Mouse (Mus musculus) layer of hippocampus, adult 9-11 months (tissue): ENCODE measurements around the gene Lmo4.
A peak's percentile ranks its signal among the peaks of the same experiment; 100 is the strongest.

Source experiments
- DNase-seq: peaks from one replicate; pipeline ENCODE4 v3.0.0; 2022

Lmo4 gene

DNA sequence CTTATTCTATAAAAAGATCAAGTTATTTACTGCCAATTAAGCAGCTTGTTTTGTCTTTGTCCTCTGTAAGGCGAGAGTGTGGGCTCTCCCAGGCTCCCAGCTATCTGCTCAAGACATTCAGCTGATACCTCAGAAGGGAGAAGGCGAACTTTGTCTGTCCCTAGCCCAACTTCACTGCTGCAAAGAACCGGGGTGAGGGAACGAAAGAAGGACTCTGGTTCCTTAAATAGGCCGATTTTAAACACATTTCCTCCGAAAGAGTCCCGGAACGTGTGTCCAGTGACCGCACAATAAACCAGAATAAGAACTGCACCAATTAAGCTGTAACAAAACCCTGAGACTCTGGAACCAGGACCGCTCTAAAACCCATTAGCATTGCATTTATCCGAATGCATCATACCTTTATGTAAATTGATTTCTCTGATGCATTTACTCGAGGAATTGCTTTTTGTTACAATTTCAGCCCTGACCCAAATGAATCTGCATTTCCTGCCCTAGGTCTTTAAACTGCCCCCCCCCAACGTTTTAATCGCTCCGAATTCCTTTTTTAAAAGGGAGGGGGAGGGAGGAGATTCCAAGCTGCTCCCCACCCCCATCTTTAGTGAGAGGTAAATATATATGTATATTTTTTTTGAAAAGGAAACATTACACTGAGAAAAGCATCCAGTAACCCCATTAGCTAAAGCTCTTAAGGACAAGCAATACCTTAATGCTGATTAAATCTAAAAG, 1.6 kb downstream of the Lmo4 start:
- DNase-seq, result no peak

DNA sequence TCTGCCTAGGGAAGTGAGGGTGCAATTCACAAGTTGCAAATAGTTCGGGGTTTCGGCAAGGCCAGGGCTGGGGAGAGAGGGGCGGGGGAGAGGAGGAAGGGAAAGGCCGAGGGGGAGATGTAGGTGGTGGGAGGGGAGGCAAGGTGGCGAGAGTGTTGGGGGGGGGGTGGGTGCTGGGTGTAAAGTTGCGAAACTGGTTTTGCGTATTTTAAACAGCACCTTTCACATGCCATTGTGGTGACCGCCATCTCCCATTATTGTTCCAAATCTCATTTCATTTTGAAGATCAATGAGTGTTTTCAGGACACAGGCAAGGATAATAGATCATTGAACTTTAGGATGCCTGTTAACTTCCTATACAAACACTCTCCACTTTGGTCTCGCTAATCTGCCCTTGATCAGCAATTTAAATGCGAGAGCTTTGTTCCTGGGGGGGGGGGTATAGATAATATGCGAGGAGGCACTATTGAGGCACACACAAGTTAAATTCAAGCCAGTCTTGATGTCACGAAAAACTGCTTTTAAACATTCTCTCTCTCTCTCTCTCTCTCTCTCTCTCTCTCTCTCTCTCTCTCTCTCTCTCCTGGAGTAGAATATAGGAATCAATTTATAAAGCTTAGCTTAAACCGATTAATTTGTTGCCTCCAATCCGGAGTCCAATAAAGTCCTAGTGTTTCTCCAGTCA, 2.3 kb downstream of the Lmo4 start:
- DNase-seq, result no peak

DNA sequence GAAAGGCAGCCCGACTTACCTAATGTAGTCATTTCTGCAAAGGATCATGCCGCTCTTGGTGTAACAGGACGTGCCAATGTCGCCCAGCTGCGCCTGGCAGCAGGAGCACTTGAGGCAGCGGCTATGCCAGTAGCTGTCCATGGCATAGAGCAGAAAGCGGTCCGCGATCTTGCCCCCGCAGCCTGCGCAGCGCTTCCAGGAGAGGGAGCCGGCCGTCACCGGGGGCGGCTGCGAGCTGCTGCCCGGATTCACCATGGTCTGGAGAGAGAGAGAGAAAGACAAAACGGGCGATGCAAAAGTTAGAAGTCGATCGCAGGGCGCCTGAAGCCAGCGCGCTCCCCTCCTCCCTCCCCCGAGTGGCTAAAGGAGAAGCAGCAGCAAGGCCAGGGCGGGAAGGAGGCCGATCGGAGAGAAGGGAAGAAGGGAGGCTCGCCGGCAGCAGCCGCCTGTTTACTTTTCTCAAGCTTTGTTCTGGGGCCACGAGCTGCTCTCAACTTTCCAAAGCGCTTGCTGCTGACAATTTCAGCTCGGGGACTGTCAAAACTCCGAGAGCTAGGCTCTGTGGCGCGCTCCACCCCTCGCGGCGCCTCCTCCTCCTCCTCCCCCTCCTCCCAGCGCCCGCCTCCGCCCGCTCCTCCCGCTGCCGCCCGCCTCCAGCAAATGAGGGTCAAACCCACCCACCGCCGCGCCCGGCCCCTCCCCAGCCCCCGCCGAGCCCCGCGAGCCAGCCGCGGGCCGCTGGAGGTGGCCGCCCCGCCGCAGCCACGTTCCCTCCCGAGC, 3.0 kb downstream of the Lmo4 start:
- peak; percentile 65 for DNase-seq

DNA sequence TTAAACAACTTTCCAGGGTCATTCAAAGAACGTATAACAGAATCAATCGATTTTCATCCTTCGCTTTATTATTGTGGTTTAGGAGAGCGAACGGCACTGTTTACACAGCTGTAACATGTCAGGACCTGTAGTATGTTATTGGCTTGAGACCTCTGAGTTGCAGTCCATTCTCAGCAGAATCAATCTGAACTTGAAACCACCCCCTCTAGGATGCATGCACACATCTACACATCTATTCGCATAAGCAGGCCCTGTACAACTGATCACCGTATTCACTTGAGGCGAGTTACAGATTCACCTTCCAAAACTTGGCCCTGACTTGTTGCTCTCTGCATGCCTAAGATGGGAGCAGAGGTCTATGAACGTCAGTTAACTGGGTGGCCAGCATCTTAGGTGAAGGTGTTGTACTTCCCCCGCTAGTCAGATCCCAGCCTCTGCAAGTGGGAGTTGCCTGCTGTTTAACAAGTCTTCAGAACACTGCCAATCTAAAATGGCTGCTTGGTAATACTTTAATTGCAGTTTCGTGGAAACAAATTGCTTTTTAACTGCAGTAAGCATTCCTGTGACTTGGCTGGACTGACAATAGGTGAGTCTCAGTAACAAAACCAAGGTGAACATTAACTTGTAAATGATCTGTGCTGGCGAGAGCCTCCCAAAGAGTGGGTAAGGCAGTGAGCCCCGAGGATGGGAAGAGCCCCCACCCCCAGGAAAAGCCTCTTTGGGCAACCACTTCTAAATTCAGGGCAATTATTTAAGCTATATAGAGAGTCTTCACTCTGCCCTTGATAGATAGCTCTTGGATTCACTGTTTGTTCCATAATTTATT, 19.5 kb downstream of the Lmo4 start:
- no peak for DNase-seq

DNA sequence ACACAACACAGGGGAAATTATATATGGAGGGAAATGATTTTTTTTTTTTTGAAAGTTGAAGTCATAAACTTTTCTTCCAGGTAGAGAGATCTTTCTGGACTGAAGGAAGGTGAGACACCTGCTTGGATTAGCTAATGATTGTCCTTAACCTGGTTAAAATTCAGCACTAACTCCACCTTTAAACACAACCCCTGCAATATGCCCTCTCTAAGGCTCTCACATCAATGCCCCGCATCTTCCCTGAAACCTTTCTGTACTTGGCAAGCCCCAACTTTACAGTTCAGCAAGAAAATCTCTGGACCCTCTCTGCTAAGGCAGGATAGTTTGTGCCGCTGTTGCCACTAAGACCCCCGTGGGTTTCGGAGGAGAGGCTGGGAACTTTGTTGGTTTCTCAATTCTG, 20.1 kb downstream of the Lmo4 start:
- no peak for DNase-seq

DNA sequence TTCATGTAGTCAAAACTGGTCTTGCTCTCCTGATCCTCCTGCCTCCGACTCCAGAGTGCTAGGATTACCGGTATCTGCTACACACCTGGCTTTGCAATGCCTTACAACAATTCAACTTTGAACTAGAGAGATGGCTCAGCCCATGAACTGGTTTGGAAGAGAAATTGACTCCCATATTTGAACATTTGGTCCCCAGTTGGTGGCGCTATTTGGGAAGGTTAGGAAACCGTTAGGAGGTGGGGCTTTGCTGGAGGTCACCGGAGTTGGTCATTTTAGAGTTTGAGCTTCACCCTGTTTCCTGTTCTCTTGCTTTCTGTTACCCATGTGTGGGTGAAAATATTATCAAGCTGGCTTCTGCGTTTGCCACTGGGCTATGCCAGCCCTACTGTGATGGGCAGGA, 22.8 kb downstream of the Lmo4 start:
- no peak for DNase-seq

DNA sequence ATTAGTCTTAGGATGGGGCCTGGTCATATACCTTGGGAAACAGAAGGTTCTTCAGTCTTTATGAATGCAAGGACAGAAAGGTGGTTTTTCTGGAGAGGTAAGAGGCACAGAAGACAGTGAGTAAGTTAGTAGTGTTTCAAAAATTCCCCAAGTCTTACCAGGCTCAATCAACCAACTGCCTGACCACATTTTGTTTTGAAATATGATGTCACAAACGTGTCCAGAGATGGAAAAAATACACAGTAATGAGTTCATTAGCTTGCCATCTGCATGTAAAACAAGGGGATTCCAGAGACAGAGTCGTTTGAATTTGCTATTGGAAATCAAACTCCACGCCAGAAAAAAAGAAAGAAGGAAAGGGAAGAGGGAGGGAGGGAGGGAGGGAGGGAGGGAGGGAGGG, 26.1 kb downstream of the Lmo4 start:
- DNase-seq, result no peak

DNA sequence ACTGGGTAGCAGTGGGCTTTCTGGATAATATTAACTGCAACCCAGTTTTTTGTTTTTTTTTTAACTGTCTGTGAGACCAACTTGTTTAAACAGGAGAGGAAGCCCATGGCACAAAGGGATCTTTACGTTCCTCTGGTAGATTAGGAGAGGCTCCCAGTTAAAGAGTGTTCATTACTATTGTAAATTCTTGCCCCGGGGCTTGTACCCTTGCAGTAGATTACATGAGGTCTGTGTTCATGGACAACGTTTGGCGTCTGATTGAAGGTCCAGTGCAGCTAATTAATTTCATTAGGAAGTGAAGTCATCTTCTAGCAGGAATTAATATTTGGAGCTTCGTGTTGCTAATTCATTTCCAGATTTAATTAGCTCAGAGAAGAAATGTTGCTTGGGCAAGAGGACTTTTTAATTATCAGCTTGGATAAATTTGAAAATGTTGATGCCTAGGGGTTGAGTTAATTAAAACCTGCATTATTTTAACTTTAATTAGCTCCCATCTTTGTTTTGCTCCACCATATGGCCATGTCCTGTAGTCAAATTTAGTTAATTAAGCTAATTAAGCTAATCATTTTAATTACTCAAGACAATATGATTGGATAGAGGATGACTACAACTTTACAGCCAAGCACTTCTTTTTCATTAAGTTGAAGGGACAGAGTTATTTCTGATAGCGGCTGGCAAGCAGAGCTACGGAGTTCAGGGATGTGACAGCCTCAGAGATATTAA, 31.0 kb downstream of the Lmo4 start:
- DNase-seq, result no peak

DNA sequence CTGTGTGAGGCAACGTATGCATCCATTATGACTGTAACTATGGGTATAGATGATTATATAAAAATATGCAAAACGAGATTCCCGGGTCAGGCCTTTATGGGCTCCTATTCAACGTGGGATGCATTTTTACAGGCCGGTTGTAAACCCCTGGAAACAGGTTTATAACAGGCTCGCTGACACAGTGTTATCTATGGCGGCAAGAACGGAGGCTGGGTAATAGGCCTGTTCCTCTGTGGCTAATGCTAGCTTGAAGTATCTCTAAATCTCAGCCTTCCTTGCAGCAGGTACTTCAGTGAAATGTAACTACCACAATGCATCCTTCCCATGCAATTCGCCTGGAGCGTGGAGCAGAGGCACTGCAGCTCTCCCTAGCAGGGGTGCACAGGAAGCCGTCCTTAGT, 31.9 kb downstream of the Lmo4 start:
- DNase-seq, result no peak

DNA sequence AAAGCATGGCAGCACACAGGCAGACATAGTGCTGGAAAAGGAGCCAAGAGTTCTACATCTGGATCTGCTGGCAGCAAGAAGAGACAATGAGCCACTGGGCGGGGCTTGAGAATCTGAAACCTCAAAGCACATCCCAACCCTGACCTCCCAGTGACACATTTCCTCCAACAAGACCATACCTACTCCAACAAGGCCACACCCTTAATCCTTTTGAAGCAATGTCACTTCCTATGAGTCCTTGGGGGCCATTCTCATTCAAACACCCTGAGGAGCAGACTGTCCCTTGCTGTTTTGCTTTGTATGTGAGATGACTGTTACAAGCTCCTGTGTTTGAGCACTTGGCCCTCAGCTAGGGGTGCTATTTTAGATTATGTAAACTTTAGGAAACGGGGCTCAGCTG, 33.3 kb downstream of the Lmo4 start:
- no peak for DNase-seq

DNA sequence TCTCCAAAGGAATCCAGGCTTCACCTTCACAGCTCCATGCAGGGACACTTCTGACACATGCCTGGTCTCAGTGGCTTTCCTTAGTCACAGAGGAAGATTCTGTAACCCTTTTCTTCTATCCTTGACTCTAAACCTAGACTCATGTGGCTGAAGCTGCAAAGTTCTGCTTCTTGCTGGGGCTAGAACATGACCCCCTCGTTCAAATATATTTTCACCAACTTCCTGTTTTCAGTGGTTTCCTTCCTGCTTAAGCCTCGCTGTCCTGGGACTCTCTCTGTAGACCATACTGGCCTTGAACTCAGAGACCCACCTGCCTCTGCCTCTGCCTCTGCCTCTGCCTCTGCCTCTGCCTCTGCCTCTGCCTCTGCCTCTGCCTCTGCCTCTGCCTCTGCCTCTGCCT, 34.5 kb downstream of the Lmo4 start:
- DNase-seq, result no peak

DNA sequence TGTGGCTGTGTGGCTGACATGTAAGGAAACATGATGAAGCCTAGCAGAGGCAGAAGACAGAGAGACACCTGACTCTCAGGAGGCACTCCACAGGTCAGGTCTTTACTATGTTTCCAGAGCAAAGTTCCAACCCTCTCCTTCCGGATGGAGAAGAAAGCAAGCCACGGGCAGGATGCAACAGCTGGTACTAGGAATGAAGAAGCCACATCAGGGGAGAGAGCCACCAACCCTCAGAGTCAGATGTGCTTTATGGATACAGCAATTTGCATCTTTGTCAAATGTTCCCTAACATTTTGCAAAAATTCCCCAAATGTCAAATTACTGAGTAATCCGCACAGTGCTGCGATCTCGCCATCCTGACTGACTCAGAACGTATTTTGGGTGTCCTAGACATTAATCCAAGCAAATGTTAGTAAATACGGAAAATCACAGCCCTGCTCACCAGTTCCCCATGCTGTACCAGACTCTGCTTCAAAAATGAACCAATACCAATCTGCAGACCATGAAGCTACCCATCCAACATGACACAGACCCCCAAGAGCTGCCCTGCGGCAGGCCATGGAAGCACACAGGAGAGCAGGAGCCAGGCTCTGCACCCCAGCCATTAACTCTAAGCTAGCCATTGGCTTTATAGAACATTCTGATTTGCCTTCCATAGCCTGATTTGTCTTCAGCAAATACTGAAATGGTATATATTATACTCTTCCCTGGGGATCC, 38.4 kb downstream of the Lmo4 start:
- peak; percentile 32 for DNase-seq

DNA sequence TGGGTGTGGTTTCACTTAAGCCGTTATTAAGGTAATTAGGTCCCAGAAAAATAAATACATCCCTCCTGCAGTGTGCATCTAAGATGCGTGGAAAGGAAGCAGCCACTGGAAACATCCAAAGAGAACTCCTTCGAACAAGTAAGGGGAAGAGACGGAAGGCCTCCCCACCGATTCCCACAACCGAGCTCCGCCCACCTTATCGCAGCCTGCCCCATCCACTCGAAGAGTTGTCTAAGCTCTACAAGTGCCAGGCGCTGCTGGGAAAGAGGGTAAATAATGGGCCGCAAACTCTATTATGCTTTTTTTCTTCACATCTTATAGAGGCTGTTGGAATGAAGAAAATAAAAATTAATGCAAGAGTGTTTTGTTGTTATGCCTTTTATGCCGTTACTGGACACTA, 39.6 kb downstream of the Lmo4 start:
- DNase-seq, result no peak

DNA sequence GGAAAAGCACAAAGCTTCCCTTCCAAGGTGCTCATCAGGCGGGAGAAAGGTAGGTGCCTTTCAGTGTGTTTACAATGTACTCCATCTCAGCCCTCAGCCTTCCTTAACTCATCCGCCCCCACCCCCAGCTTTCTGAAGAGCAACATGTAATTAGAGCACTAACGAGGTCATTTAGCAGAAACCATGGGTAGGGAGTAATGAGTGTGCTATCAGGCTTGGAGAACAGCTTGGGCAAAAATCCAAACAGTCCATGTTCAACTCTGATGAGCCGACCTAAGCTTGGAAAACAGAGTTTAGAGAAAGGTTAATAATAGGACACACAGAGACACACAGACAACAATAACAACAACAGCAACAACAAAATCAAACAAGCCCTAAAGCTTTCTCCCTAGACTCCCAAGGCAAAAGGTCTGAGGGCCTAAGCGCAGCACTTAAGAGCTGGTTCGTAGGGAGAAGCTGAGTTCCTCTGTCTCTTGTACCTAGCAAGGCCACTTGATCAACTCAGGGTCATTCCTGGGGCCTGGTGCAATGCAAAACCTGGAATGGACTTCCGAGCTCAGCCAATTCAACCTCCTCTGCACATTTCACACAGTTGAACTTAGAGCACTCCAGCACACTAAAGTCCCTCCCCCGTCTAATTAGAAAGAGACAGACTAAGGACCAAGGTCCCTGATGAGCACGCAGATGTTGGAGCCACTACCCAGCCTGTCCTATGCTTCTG, 40.2 kb downstream of the Lmo4 start:
- no peak for DNase-seq

DNA sequence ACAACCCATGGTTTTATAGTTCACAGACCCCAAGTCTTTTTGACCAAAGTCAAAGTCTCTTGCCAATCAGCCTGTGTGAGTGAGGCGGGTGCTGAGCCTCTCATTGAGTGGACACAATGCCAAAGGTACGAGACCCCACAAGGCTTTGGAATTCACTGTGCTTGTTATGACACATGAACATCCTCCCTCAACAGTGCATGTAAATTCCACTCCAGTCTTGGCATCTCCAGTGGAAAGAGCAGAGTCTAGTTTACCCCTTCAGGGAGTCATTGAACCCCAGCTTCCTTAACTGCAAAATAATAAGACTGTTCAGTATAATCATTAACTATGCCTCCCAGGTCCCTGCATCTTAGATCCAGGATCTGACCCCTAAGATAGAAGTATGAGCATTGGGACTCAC, 41.3 kb downstream of the Lmo4 start:
- no peak for DNase-seq

DNA sequence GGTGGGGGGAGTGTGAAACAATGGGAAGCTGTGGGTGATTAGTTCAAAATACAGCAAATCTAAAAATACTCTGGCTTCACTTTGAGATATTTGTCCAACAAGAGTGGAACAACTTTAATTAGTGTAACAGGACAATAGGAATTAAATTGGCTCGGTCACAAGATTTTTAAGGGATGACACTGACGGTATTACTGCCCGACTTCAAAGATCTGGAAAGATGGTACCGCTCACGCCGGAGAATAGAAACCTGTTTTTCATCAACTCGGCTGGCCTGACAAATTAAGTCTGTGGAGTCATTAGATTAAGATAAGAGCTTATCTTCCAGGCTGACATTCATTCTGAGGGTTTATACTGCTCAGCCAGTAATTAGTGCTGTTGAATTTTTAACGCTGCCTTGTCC, 42.9 kb downstream of the Lmo4 start:
- no peak for DNase-seq

DNA sequence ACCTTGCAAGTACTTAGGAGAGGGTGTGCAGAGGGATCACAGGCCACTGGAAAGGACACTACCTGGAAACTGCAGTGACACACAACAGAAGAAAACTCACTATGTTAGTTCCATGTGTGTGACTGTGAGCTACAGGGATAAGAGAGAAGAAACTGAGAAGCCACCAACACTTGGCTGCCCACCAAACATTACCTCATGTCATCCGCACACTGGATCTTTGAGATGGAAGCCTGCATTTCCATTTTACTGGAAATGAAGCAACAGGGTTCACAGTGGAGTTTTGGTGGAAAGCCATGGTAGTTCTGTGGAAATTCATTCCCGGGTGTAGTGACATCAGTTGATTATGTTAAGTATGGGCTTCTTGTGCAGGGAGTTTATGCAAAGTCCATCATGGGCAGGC, 43.8 kb downstream of the Lmo4 start:
- DNase-seq, result no peak

DNA sequence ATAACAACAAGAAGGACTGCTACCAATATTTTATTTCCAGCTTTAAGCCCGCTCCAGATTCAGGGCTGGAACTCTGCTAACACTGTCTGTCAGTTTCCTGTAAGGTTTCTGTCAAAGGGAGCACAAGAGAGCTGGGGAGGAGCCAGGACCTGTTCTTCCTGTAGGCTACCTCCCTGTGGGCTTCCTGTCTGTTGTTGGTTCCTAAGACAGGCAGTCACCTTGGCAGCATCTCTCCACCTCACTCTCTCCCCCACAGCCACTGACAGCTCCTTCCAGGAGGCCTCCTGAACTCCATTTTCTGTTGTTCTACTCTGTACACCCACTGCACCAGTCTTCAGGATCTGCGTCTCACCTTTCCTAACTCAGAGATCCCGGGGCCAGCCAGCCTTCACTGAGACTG, 49.3 kb downstream of the Lmo4 start:
- no peak for DNase-seq

DNA sequence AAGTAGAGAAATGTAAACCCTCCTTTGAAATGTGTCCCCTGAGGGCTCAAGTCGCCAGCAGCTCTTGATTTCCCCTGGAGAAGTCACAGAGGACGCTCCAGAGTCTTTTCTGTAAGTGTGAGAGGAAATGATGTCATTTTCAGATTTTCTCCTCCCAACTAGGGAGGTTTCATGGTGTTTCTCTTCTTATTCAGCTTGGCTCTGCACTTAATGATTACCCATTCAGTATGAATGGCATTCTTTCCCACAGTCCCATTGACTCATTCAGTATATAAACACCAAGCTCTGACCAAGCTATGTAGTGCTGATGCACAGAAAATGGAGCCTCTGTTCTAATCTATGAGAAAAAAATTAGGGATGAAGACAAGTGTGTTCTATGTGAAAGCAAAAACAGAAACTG, 51.6 kb downstream of the Lmo4 start:
- DNase-seq, result no peak

DNA sequence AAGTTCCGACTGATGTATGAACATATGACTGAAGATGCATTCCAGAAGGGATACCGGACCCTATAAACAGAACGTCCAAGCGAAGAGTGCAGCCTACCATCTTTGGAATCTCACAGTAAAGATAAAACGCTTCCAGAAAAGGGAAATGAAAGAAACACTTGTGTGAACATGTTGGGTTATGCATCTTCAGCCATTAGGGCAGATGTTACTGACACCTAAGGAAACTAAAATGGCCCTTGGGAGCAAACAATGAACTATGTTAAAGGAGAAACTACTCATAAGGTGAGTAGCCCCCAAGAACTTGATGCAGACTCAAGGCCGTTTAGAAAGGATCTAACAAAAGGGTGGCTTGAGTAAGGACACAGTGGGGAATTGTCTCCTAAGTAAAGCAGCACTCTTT, 54.0 kb downstream of the Lmo4 start:
- no peak for DNase-seq

DNA sequence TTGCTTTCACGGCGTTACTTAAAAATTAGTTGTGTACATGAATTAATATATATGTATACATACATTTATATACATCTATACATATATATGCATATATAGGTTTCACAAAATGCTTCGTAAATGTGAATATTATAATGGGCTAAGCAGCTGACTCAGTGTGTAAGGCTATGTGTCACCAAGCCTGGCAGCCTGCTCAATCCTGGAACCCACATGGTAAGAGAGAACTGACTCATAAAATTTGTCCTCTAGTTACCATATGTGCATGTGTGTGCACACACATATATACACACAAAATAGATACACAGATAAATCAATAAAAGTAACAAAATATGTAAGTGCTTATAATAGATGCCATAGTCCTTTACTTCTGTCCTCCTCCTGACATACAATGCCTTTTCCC, 56.8 kb downstream of the Lmo4 start:
- no peak for DNase-seq
